Mouse (Mus musculus): ENCODE measurements around the gene Ndufaf1.

The Ndufaf1 gene

DNA sequence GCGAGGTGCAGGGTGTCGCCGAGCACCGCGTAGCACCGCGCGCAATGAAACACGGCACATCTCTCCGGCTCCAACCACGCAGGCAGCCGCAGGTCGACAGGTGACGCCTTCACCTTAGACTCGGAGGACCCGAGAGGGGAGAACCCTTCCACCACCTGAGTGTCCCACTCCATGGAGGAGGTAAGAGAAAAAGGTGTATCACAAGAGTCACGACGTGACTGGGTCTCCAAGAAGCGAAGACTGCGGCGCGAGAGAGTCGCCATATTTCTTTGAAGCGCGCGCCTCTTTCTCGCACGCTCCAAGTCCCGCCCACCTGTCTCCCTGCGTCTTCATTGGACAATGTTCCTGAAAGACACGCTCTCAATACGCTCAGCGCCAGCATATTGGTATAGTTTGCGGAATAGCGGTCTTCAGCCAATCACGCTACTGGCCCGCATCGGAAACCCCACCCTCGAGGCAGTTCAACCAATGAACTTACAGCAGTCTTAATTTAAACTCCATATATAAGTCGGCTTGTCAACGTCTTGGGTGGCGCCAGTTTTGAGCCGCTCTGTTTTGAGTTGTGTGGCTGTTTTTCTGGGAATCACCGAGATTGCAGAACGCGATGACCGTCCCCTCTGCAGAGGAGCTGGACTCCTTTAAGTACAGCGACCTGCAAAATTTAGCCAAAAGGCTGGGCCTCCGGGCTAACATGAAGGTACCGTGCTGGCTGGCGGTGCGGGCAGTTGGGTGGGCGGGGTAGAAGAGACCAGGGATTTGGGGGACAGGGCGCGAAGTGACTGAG, 44.2 kb downstream of the Ndufaf1 start, which contains the start of the genes Nusap1 and Oip5:
Nusap1 (plus strand) TSS at position 100 of the 784 bp plus-strand sequence.
Oip5 (minus strand) TSS at position 271 of the 784 bp plus-strand sequence.
- in situ Hi-C loops (cut with MboI, MseI), result no loop called here

DNA sequence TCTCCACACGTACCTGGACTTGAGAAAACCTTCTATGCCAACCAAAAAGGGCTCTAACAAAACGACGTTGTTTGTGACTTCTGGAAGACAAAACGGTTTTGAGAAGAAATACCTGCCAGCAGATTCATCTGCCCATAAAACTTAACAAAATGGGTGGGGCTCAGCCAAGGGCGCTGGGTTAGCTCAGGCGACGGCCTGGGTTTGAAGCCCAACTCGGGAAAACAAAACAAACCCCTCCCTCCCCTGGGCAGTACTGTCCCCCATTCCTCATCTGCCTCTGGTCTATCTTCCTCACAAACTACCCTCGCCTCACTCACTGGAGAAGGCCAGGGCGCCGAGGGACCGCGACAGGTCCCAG, 44.8 kb downstream of the Ndufaf1 start:
- in situ Hi-C loops (cut with MboI, MseI), result no loop called here

DNA sequence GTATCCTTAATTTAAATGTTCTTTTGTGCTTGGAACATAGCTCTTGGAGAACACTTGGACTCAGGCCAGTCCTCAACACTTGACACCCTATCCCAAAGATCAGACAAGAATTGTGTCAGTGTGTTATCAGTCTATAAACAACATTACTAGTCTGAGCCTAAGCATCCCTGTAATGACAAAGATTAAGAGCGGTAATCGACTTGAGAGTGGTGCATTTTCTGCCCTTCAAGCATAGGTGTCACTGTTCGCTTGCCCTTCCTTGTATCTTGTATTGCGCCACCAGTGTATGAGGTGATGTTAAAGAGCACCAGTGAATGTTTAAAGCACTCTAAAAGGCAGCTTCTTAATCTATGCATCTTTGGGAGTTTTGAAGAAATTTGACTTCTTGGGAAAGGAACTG, 55.6 kb downstream of the Ndufaf1 start:
- in situ Hi-C loops (cut with MboI, MseI), result no loop called here
